Mouse (Mus musculus) intestine, embryonic 16.5 days (tissue): ENCODE results near the gene Hist1h2ac. TPM values are rescaled to one million over a fixed set of nuclear protein-coding genes. Genes with fewer than 3 reads are reported as not detected.
"Not testable (repeated sequence)": the region's sequence is repeated elsewhere in the genome, so short reads cannot be mapped to it uniquely, and the experiment has no call there.

ENCODE experiments used
- ATAC-seq: fragments of 200-750 bp; cut with Nextera tagmentation; 2 replicates; pipeline ENCODE4 v1.8.0; 2017; ENCODE audit warnings: moderate TSS enrichment, moderate library complexity
- H3K27ac ChIP-seq: fragments of 300-500 bp; sonication (generic); 2 replicates; pipeline ENCODE4 v1.5.1; 2014; ENCODE audit warnings: mild to moderate bottlenecking, low read length
- H3K27me3 ChIP-seq: fragments of 300-500 bp; sonication (generic); replicated peaks from 2 replicates; pipeline ENCODE4 v1.6.1; 2014; ENCODE audit warnings: low read length, control low read depth, mixed read lengths; ENCODE audit not compliant: control insufficient read depth, insufficient read depth
- H3K36me3 ChIP-seq: fragments of 300-500 bp; sonication (generic); 2 replicates; pipeline ENCODE4 v1.6.1; 2014; ENCODE audit warnings: low read length, control low read depth; ENCODE audit not compliant: control insufficient read depth, insufficient read depth
- H3K4me1 ChIP-seq: fragments of 300-500 bp; sonication (generic); 2 replicates; pipeline ENCODE4 v1.6.1; 2014; ENCODE audit warnings: low read length, control low read depth, mixed read lengths; ENCODE audit not compliant: control insufficient read depth, insufficient read depth
- H3K4me2 ChIP-seq: fragments of 300-500 bp; sonication (generic); 2 replicates; pipeline ENCODE4 v1.6.1; 2014; ENCODE audit warnings: low read depth, low read length, control low read depth
- H3K4me3 ChIP-seq: fragments of 300-500 bp; sonication (generic); 2 replicates; pipeline ENCODE4 v1.5.1; 2014; ENCODE audit warnings: mild to moderate bottlenecking, low read length
- H3K9ac ChIP-seq: fragments of 300-500 bp; sonication (generic); 2 replicates; pipeline ENCODE4 v1.6.1; 2014; ENCODE audit warnings: low read depth, low read length
- H3K9me3 ChIP-seq: fragments of 300-500 bp; sonication (generic); 2 replicates; pipeline ENCODE4 v1.6.1; 2016; ENCODE audit warnings: low read length, control low read depth; ENCODE audit not compliant: control insufficient read depth
- WGBS: fragments of 180-500 bp; shearing (Covaris S2); extraction: QIAGEN DNeasy Blood & Tissue Kit; methylation state at CpG from one replicate; pipeline ENCODE4 v1.1.7; 2014; 5-methylcytosine and 5-hydroxymethylcytosine counted together
- polyA plus RNA-seq: library from polyadenylated mRNA; unstranded; fragments of >200 nt; fragmentation: Nextera tagmentation; extraction: Ambion mirVana; gene quantifications from 2 replicates; pipeline ENCODE4 v1.2.1, GENCODE M21; 2015

Gene Hist1h2ac
- 0.94 and 1.0 TPM in 2 replicates for polyA plus RNA-seq

- WGBS, result 0% methylated on average over 32 of the region's 32 CpGs
Measured at GRCm38 (mm10) chr13:23683755-23684281, at the start of gene Hist1h2ac, which contains the start of gene Hist1h2bc. Hist1h2ac (minus strand) TSS chr13:23683948. Hist1h2bc (plus strand) TSS chr13:23684199.

GRCm38 (mm10) chr13:23732156-23732804 is 48.5 kb upstream of the Hist1h2ac start:
- WGBS, result 23% methylated on average over 8 of the region's 8 CpGs
- H3K27ac ChIP-seq, result no peak overlapping the region

More at GRCm38 (mm10) chr13:23683755-23684281, at the start of gene Hist1h2ac, which contains the start of gene Hist1h2bc:
- peaks cover 14% of the 10 kb centered on the region for H3K4me1 ChIP-seq
- peak within 1 kb of the TSS; percentile 99 for H3K27ac ChIP-seq
- no peaks in the 10 kb centered on the region for H3K27me3 ChIP-seq
- H3K9me3 ChIP-seq, result no peaks in the 10 kb centered on the region
- H3K4me2 ChIP-seq, result peak within 1 kb of the TSS; percentile 64
- H3K4me3 ChIP-seq, result peak within 1 kb of the TSS; percentile 52
- peak within 1 kb of the TSS; percentile 64 for H3K9ac ChIP-seq
- peak; percentile 96 for ATAC-seq
- H3K36me3 ChIP-seq, result no peaks in the 10 kb centered on the region

DNA sequence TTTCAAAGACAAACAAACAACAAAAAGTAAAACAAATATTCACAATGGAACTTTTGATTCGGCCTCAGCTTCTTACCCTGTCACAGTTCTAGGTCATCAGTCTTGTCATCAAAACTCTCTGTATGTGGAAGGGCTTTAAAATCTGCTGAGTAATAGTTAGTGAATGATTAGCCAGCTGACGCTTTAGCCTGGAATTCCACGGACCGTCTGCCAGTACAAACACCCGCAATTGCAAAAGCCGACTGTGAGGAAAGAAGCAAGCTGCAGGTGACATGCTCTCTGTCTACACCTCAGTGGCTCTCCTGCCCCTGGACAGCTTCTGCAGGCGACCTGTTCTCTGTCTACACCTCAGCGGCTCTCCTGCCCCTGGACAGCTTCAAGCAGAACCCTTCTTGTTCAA is 46.7 kb upstream of the Hist1h2ac start:
- no peak overlapping the region for H3K4me3 ChIP-seq
- H3K27ac ChIP-seq, result no peak overlapping the region
- H3K4me1 ChIP-seq, result no peaks in the 10 kb centered on the region
- no peaks in the 10 kb centered on the region for H3K27me3 ChIP-seq
- H3K9ac ChIP-seq, result no peak overlapping the region
- H3K36me3 ChIP-seq, result no peaks in the 10 kb centered on the region
- no peaks in the 10 kb centered on the region for H3K9me3 ChIP-seq
- WGBS, result 31% methylated on average over 8 of the region's 8 CpGs
- peak; percentile 91 for ATAC-seq
- H3K4me2 ChIP-seq, result peak overlapping the region; percentile 27; the same call in 1 of the 2 replicates

More at GRCm38 (mm10) chr13:23732156-23732804, 48.5 kb upstream of the Hist1h2ac start:
- Histone ChIP-seq H3K4me3 (no peak overlapping the region), H3K9me3 (no peaks in the 10 kb centered on the region), H3K9ac (no peak overlapping the region), H3K27me3 (no peaks in the 10 kb centered on the region), H3K4me1 (no peaks in the 10 kb centered on the region), H3K4me2 (no peak overlapping the region), H3K36me3 (no peaks in the 10 kb centered on the region)
- no peak for ATAC-seq

DNA sequence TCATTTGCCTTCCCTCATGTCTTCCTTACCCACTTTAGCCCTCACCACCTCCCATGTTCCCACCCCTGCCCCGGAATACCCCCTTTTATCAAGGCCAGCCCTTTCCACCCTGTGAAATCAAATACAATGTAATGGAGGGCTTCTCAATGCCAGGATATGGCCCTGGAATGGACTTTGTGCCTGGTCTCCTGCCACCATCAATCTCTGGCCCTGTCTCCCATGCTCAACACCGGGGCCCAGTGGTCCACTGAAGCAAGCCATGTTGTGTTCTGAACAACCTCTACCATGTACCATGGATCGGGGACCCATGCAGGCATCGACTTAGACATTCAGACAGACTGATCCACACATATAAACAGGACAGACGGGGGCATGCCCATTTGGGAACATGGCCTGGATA is 46.0 kb upstream of the Hist1h2ac start:
- WGBS, result 90% methylated on average over 5 of the region's 5 CpGs
- H3K4me3 ChIP-seq, result no peak overlapping the region
- H3K9ac ChIP-seq, result no peak overlapping the region
- no peak overlapping the region for H3K4me2 ChIP-seq
- no peaks in the 10 kb centered on the region for H3K9me3 ChIP-seq
- no peak for ATAC-seq
- H3K36me3 ChIP-seq, result no peaks in the 10 kb centered on the region
- no peaks in the 10 kb centered on the region for H3K27me3 ChIP-seq
- H3K27ac ChIP-seq, result no peak overlapping the region
- H3K4me1 ChIP-seq, result no peaks in the 10 kb centered on the region

- Histone ChIP-seq H3K4me2 (no peak overlapping the region), H3K9me3 (no peaks in the 10 kb centered on the region), H3K36me3 (no peaks in the 10 kb centered on the region), H3K4me3 (no peak overlapping the region), H3K4me1 (no peaks in the 10 kb centered on the region), H3K27me3 (no peaks in the 10 kb centered on the region), H3K9ac (no peak overlapping the region), H3K27ac (no peak overlapping the region)
- 89% methylated on average over 9 of the region's 9 CpGs for WGBS
- no peak for ATAC-seq
Measured at GRCm38 (mm10) chr13:23729192-23729525, 45.4 kb upstream of the Hist1h2ac start.

- no peaks in the 10 kb centered on the region for H3K36me3 ChIP-seq
- H3K9me3 ChIP-seq, result no peaks in the 10 kb centered on the region
- no peak overlapping the region for H3K27ac ChIP-seq
- no peaks in the 10 kb centered on the region for H3K4me1 ChIP-seq
- no peak for ATAC-seq
- no peaks in the 10 kb centered on the region for H3K27me3 ChIP-seq
- WGBS, result 88% methylated on average over 18 of the region's 18 CpGs
- H3K4me3 ChIP-seq, result no peak overlapping the region
- H3K4me2 ChIP-seq, result no peak overlapping the region
- no peak overlapping the region for H3K9ac ChIP-seq
Measured at GRCm38 (mm10) chr13:23728472-23729191, 44.9 kb upstream of the Hist1h2ac start.

GRCm38 (mm10) chr13:23725213-23725612 is 41.5 kb upstream of the Hist1h2ac start:
- no peak overlapping the region for H3K4me3 ChIP-seq
- H3K9me3 ChIP-seq, result no peaks in the 10 kb centered on the region
- no peak overlapping the region for H3K27ac ChIP-seq
- H3K9ac ChIP-seq, result no peak overlapping the region
- no peak for ATAC-seq
- no peak overlapping the region for H3K4me2 ChIP-seq
- no peaks in the 10 kb centered on the region for H3K4me1 ChIP-seq
- no peaks in the 10 kb centered on the region for H3K36me3 ChIP-seq
- no peaks in the 10 kb centered on the region for H3K27me3 ChIP-seq
- WGBS, result no CpG with 5 or more reads among the region's 1 CpGs

DNA sequence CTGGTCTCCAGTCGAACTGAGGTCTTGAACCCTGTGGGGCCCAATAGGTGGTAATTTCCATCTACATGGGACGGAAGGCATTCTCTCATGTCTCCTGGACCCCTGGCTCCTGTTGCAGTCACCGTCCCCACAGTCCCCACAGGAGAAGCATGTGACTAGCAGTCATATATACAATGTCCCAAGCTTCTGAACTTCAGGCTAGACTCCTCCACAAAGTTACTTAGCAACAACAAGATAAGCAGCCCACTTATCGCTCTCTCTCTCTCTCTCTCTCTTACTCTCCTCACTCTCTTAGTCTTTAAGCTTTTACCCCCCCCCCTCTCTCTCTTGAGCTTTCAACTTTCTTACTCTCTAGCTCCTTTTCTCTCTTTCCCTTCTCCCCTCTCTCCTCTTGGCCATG is 40.5 kb upstream of the Hist1h2ac start:
- WGBS, result 80% methylated on average over 4 of the region's 4 CpGs
- ATAC-seq, result no peak

GRCm38 (mm10) chr13:23717593-23718245 is 34.0 kb upstream of the Hist1h2ac start:
- not testable (repeated sequence) for H3K4me1 ChIP-seq, H3K9me3 ChIP-seq, H3K27ac ChIP-seq, ATAC-seq, H3K27me3 ChIP-seq, H3K4me3 ChIP-seq, H3K36me3 ChIP-seq, H3K9ac ChIP-seq, H3K4me2 ChIP-seq
- 16% methylated on average over 2 of the region's 2 CpGs for WGBS

More for the DNA sequence above, 40.5 kb upstream of the Hist1h2ac start:
- no peaks in the 10 kb centered on the region for H3K4me1 ChIP-seq
- H3K9ac ChIP-seq, result no peak overlapping the region
- no peaks in the 10 kb centered on the region for H3K36me3 ChIP-seq
- H3K4me2 ChIP-seq, result no peak overlapping the region
- no peak overlapping the region for H3K27ac ChIP-seq
- no peaks in the 10 kb centered on the region for H3K9me3 ChIP-seq
- H3K27me3 ChIP-seq, result no peaks in the 10 kb centered on the region
- H3K4me3 ChIP-seq, result no peak overlapping the region
